Mouse (Mus musculus) midbrain, embryonic 10.5 days (tissue): ENCODE data around the gene Agap1. TPM values are rescaled to one million over a fixed set of nuclear protein-coding genes. Genes with fewer than 3 reads are reported as not detected.
A peak's percentile ranks its signal among the peaks of the same experiment; 100 is the strongest.

Experiments
- DNase-seq: peaks from one replicate; pipeline ENCODE4 v3.0.0-alpha.2; 2017; ENCODE audit warnings: low spot score
- H3K27ac ChIP-seq: fragments of 300-500 bp; sonication (generic); replicated peaks from 2 replicates; pipeline ENCODE4 v1.5.1; 2016; ENCODE audit warnings: mild to moderate bottlenecking
- H3K27me3 ChIP-seq: fragments of 300-500 bp; sonication (generic); 2 replicates; pipeline ENCODE4 v1.6.1; 2016; ENCODE audit warnings: low read depth, mild to moderate bottlenecking; ENCODE audit not compliant: poor library complexity, severe bottlenecking
- H3K36me3 ChIP-seq: fragments of 300-500 bp; sonication (generic); 2 replicates; pipeline ENCODE4 v1.6.1; 2016; ENCODE audit warnings: mild to moderate bottlenecking, moderate library complexity
- H3K4me1 ChIP-seq: fragments of 300-500 bp; sonication (generic); 2 replicates; pipeline ENCODE4 v1.6.1; 2016
- H3K4me3 ChIP-seq: fragments of 300-500 bp; sonication (generic); 2 replicates; pipeline ENCODE4 v1.5.1; 2016; ENCODE audit warnings: mild to moderate bottlenecking, moderate library complexity
- H3K9me3 ChIP-seq: fragments of 300-500 bp; sonication (generic); replicated peaks from 2 replicates; pipeline ENCODE4 v1.6.1; 2016; ENCODE audit warnings: mild to moderate bottlenecking
- WGBS: fragments of 180-500 bp; shearing (Covaris S2); methylation state at CpG from one replicate; pipeline ENCODE4 v1.1.7; 2016; 5-methylcytosine and 5-hydroxymethylcytosine counted together
- polyA plus RNA-seq: library from polyadenylated mRNA; unstranded; fragments of >200 nt; fragmentation: Nextera tagmentation; extraction: Ambion mirVana; gene quantifications from 2 replicates; pipeline ENCODE4 v1.2.1, GENCODE M21; 2016

Agap1 gene
- polyA plus RNA-seq, 1 experiment from 2014 or later, result 16.6 TPM

- H3K27me3 ChIP-seq, result peaks cover 49% of the 10 kb centered on the region
- H3K36me3 ChIP-seq, result no peaks in the 10 kb centered on the region
- peak overlapping the region; percentile 73 for H3K27ac ChIP-seq
- no peaks in the 10 kb centered on the region for H3K9me3 ChIP-seq
- 38% methylated on average over 2 of the region's 2 CpGs for WGBS
- no peak overlapping the region for H3K4me3 ChIP-seq
- H3K4me1 ChIP-seq, result peaks cover 27% of the 10 kb centered on the region
- DNase-seq, result peak; percentile 43
Measured at GRCm38 (mm10) chr1:89860017-89860730, 405.6 kb downstream of the Agap1 start.

GRCm38 (mm10) chr1:89865787-89866186, 411.2 kb downstream of the Agap1 start:
- Histone ChIP-seq H3K4me1 (peaks cover 32% of the 10 kb centered on the region), H3K36me3 (no peaks in the 10 kb centered on the region), H3K4me3 (no peak overlapping the region), H3K27ac (no peak overlapping the region), H3K9me3 (no peaks in the 10 kb centered on the region), H3K27me3 (peaks cover 36% of the 10 kb centered on the region)
- 73% methylated on average over 6 of the region's 6 CpGs for WGBS
- no peak for DNase-seq

- Histone ChIP-seq H3K4me3 (no peak overlapping the region), H3K36me3 (no peaks in the 10 kb centered on the region), H3K27me3 (peaks cover 51% of the 10 kb centered on the region), H3K4me1 (peaks cover 46% of the 10 kb centered on the region), H3K9me3 (no peaks in the 10 kb centered on the region), H3K27ac (no peak overlapping the region)
- 43% methylated on average over 4 of the region's 4 CpGs for WGBS
- no peak for DNase-seq
Measured at GRCm38 (mm10) chr1:89867847-89868246, 413.2 kb downstream of the Agap1 start.

DNA sequence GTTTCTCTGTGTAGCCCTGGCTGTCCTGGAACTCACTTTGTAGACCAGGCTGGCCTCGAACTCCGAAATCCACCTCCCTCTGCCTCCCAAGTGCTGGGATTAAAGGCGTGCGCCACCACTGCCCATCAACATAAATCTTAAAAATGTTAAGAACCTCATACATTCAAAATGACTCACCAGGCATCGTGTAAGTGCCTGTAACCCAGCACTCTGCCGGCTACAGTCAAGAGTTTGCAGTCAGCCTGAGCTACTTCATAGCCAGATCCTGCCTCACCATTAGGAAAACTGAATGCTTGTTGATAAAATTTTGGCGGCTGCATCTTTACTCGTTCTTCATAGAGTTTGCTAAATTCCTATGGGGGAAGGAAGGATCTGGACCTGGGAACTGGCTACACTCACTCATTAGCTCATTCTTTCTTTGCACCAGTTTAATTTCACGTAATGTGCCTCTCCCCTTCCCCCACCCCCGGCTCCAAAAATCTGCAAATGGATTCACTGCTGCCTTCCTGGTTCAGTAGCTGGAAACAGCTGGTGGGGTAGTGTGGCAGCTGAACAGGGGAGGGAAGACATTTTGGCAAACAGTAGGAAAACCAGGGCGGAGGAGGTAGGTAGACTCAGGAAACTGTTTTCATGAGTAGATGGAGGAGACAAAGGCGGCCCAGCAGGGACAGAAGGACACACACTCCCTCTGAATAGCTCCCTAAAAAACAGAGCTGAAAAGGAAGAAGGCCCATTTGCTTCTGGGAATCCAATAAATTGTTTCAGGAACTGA, 415.7 kb downstream of the Agap1 start:
- 51% methylated on average over 12 of the region's 12 CpGs for WGBS
- Histone ChIP-seq H3K36me3 (no peaks in the 10 kb centered on the region), H3K4me1 (peaks cover 47% of the 10 kb centered on the region), H3K9me3 (no peaks in the 10 kb centered on the region), H3K27me3 (peaks cover 58% of the 10 kb centered on the region), H3K4me3 (no peak overlapping the region), H3K27ac (peak overlapping the region; percentile 46; the same call in 1 of the 2 replicates)
- no peak for DNase-seq

DNA sequence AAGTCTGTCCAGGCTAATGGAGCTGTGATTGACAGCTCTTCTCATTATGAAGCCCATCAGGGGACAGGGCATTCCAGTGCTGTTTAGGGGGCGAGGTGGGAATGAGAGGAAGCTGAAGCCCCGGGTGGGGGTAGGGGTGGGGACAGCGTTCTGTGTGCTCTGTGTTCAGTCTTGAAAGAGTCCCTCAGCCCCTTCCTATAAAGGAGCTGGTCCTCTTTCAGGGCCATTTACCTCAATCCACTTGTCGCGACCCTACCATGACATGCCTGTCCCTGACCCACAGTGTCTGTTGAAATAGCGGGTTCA, 416.3 kb downstream of the Agap1 start:
- WGBS, result 36% methylated on average over 6 of the region's 6 CpGs
- peaks cover 53% of the 10 kb centered on the region for H3K4me1 ChIP-seq
- H3K27me3 ChIP-seq, result peaks cover 63% of the 10 kb centered on the region
- no peak for DNase-seq
- no peaks in the 10 kb centered on the region for H3K36me3 ChIP-seq
- H3K4me3 ChIP-seq, result no peak overlapping the region
- peak overlapping the region; percentile 46; the same call in 1 of the 2 replicates for H3K27ac ChIP-seq
- H3K9me3 ChIP-seq, result no peaks in the 10 kb centered on the region

DNA sequence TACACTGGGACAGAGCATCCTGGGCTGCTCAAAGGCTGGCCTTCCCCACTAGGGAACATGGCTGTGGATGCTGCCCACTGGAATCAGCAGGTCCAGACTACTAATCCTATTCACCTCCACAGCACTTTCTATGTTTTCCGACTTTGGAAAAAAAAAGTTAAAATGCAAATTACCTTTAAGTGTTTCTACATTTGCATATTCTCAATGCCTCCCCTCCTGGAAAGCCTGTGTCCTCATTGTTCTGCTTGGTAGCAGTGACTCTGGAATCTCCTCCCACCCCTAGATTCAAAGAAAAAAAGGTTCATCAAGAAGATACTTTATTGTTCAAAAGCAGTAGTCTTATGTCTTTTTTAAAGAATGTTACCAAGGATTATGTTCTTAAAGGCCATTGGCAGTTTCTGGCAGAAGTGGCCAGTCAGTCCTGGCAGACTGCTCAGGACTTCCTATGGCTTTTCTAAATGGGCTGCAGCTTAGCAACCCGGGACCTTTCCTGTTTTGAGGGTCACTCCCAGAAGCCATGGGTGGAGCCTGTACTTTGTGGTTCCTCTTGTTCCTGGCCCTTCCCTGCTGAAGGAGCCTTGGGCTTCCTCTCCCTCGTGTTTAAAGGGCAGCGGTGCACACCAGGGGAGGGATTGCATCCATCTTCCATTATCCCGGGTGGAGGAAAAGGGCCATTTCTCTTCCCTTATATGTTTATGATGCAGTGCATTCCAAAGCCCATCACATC, 421.9 kb downstream of the Agap1 start:
- H3K36me3 ChIP-seq, result 0 out of 2 replicates have a peak, but pooled peaks cover 4% of the 10 kb centered on the region
- H3K9me3 ChIP-seq, result no peaks in the 10 kb centered on the region
- H3K4me1 ChIP-seq, result peaks cover 74% of the 10 kb centered on the region
- H3K4me3 ChIP-seq, result peak overlapping the region; percentile 11; the same call in 1 of the 2 replicates
- peak; percentile 61 for DNase-seq
- peak overlapping the region; percentile 67 for H3K27ac ChIP-seq
- H3K27me3 ChIP-seq, result peaks cover 92% of the 10 kb centered on the region
- WGBS, result 10% methylated on average over 5 of the region's 5 CpGs

DNA sequence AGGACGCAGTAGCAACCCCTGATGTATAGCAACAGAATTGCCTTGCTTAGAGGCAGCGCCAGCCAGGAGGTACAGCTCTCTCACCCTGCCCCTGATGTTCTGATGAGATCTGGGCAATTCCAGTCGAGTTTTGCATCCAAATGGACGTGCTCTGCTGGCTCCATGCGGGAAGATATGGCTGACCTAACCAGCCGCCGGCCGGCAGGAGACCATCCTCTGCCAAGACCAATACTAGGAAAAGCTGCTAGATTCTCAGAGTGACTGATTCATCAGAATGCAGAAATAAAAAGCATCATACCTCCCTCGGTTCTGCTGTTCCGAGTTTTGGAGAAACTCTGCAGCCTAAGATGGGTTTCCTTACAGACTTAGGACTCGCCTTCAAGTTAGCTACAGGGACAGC, 423.9 kb downstream of the Agap1 start:
- WGBS, result 83% methylated on average over 11 of the region's 11 CpGs
- Histone ChIP-seq H3K9me3 (0 out of 2 replicates have a peak, but pooled peaks cover 4% of the 10 kb centered on the region), H3K27ac (no peak overlapping the region), H3K4me1 (peaks cover 63% of the 10 kb centered on the region), H3K27me3 (peaks cover 92% of the 10 kb centered on the region), H3K36me3 (peaks cover 15% of the 10 kb centered on the region; the same call in 1 of the 2 replicates), H3K4me3 (no peak overlapping the region)
- no peak for DNase-seq

- H3K27ac ChIP-seq, result 0 out of 2 replicates have a peak overlapping the region, but pooled peaks have one; percentile 34
- H3K4me1 ChIP-seq, result peaks cover 80% of the 10 kb centered on the region
- H3K4me3 ChIP-seq, result no peak overlapping the region
- 0 out of 2 replicates have a peak, but pooled peaks cover 4% of the 10 kb centered on the region for H3K9me3 ChIP-seq
- peak; percentile 36 for DNase-seq
- peaks cover 91% of the 10 kb centered on the region for H3K27me3 ChIP-seq
- 15% methylated on average over 8 of the region's 8 CpGs for whole genome bisulfite sequencing
- H3K36me3 ChIP-seq, result peaks cover 21% of the 10 kb centered on the region; the same call in 1 of the 2 replicates
Measured at GRCm38 (mm10) chr1:89880193-89880592, 425.6 kb downstream of the Agap1 start.

DNA sequence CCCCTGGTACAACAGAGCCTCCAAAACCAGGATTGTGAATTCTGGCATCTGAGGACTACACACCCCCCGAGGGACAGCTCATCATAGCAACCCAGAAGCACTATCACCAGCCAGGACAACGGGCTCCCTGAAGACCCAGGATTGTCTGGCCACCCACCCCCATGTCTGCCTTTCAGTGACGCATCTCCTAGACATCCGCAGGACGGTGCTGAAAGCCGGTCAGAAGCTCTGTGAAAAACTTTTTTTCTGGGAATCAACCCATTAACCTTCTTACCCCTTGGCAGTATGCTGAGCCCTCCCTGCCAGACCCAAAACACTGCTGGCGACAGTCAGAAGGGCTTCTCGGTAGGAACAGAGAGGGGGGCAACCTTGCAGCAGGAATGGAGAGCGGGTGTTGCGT, 426.2 kb downstream of the Agap1 start:
- 69% methylated on average over 10 of the region's 10 CpGs for WGBS
- H3K4me1 ChIP-seq, result peaks cover 81% of the 10 kb centered on the region

GRCm38 (mm10) chr1:89884335-89884734, 429.7 kb downstream of the Agap1 start:
- no peak overlapping the region for H3K27ac ChIP-seq
- peaks cover 93% of the 10 kb centered on the region for H3K27me3 ChIP-seq
- H3K4me3 ChIP-seq, result no peak overlapping the region
- H3K4me1 ChIP-seq, result peaks cover 50% of the 10 kb centered on the region
- H3K9me3 ChIP-seq, result 0 out of 2 replicates have a peak, but pooled peaks cover 4% of the 10 kb centered on the region
- peaks cover 45% of the 10 kb centered on the region for H3K36me3 ChIP-seq
- WGBS, result 86% methylated on average over 8 of the region's 8 CpGs
- no peak for DNase-seq

More for the DNA sequence above, 426.2 kb downstream of the Agap1 start:
- Histone ChIP-seq H3K4me3 (no peak overlapping the region), H3K27ac (peak overlapping the region; percentile 34; the same call in 1 of the 2 replicates), H3K36me3 (peaks cover 21% of the 10 kb centered on the region; the same call in 1 of the 2 replicates), H3K9me3 (0 out of 2 replicates have a peak, but pooled peaks cover 4% of the 10 kb centered on the region), H3K27me3 (peaks cover 89% of the 10 kb centered on the region)
- no peak for DNase-seq

DNA sequence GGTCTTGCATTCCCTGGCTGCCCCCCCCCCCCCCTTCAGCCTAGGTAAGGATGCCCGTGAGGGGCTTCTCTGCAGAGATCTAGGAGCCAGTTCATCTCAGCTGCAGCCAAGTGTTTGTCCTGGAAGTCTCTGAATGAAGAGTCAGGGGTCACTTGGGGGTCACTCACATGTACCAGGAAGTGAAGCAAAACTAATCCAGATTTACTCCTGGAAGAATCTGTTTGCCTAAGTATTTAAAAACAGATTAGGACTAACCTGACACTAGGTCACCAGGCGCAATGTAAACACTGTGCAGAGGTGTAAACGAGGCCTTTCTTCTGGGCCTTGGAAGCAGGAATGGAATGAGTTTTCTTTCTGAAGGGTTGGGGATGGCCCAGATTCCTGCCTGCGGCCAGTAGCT, 431.1 kb downstream of the Agap1 start:
- DNase-seq, result no peak
- WGBS, result 9% methylated on average over 4 of the region's 4 CpGs
- peaks cover 36% of the 10 kb centered on the region for H3K4me1 ChIP-seq

DNA sequence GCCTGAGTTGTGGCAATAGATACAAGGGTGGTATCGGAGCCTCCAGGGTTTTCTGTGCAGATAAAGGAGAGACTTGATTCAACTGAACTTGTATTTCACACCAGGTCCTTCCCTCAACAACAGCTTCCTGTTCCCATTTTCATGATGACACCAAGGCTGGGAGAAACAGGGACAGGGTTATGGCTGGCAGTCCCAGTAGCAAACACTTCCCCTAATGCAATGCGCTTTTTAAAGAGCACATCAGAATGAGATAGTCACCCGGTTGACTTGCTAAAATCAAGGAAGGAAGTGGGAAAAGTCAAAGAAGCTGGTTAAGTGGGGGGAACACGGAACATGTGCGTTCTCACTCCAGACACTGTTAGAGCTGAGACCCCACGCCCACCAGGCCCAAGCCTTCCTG, 436.8 kb downstream of the Agap1 start:
- Histone ChIP-seq H3K36me3 (peaks cover 50% of the 10 kb centered on the region), H3K4me3 (no peak overlapping the region), H3K27ac (no peak overlapping the region; the same call in 1 of the 2 replicates), H3K27me3 (peaks cover 99% of the 10 kb centered on the region), H3K4me1 (peaks cover 32% of the 10 kb centered on the region), H3K9me3 (no peaks in the 10 kb centered on the region)
- DNase-seq, result no peak
- 89% methylated on average over 6 of the region's 6 CpGs for WGBS

More for the DNA sequence above, 431.1 kb downstream of the Agap1 start:
- Histone ChIP-seq H3K9me3 (0 out of 2 replicates have a peak, but pooled peaks cover 4% of the 10 kb centered on the region), H3K36me3 (peaks cover 58% of the 10 kb centered on the region), H3K27ac (no peak overlapping the region), H3K27me3 (peaks cover 97% of the 10 kb centered on the region), H3K4me3 (no peak overlapping the region)
